Mouse (Mus musculus) induced T-regulatory cell, adult 2 months (primary cell): Measurements from ENCODE around the gene Hist2h3c2.
"Not testable (repeated sequence)": the region's sequence is repeated elsewhere in the genome, so short reads cannot be mapped to it uniquely, and the experiment has no call there.

Source experiments
- DNase-seq: peaks from one replicate; pipeline ENCODE4 v3.0.0-alpha.2; 2012; ENCODE audit warnings: low read depth

Hist2h3c2 gene

DNA sequence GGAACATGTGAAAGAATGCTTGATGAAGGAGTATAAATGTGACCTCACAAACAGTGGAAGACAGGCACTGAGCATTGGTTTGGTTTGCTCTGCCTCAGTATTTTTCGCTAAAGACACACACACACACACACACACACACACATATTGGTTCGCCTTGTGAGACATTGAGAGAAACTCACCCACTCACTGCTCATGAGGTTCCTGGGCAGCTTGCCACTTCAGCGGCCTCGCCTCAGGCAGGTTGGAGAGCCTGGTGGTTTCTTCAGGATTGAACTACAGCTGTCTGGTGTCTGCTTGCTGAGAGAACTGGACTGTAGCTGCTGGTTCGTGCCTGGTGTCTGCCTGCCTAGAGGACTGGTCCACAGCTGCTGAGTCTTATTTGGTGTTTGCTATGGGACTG lies 21.3 kb upstream of the Hist2h3c2 start:
- no peak for DNase-seq

DNA sequence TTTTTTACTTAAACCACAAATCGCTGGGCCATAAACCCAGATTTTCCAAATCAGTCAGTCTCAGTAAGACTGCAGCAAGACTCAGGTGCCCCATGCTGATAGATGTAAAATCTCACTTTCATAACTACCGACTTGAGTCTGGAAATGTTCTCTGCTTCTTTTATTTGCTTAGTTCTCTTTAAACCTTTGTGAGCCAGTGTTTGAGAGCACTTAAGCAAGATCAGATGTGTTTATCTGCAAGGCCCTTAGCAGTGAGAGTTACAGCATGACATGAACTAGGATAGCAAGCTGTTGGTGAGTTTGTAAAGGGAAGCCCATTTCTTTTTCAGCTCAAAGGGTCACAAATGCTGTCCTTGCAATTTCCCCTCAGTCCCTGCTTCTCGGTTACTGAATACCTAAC lies 18.3 kb upstream of the Hist2h3c2 start:
- DNase-seq, result no peak

DNA sequence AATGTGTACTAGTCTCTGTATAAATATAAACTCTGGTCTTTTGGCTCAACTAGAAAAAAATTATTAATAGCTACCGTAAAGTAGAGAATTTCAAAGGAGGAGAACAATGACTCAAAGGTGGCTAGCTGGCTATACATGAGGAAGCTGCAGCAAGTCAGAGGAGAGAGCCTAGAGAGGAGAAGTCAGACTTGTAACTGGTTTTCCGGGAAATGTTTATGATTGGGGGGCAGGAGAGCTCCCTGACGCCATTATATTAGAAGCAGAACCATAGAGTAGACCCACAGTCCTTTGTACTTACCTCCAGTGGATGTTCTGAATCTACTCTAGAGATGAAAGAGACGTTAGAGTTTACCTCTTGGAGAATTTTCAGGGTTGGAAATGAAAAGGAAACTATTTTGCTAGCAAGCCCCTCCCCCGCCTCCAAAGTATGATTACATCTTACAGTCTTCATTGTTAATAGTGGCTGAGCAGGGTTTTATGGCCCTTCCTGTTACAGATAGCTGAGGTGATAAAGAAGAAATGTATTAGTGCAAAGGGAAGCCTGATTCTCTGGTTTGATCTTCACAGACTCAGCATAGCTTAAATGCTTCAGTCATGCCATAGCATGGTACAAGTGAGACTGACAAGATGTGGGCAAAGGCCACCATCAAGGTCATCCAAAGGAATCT lies 17.1 kb upstream of the Hist2h3c2 start:
- DNase-seq, result peak; percentile 57

DNA sequence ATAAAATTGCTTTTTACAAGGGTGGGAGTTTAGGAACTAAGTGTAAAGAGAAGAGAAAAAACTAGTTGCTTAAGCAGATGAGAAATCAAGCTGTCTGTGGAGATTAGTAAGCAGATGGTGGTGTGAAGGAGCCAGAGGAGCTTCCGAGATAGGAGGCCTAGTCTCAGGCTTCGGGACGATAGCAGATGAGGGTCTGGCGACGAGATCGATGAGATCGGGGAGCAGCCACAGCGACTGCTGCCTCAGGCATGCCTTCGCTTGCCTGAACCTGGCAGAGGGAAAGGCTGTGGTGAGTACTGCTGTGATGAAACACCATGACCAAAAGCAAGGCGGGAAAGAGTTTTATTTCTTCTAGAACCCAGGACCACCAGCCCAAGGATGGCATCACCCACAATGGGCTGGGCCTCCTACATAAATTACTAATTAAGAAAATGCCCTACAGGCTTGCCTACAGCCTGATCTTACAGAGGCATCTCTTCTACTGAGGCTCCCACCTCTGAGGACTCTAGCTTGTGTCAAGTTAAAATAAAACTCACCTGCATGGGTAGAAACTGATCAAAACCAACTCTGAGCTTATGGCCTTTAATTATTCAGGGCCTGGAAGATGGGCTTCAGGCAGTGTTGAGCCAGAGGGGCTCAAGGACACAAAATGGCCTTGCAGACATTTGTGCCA lies 15.9 kb upstream of the Hist2h3c2 start:
- no peak for DNase-seq

DNA sequence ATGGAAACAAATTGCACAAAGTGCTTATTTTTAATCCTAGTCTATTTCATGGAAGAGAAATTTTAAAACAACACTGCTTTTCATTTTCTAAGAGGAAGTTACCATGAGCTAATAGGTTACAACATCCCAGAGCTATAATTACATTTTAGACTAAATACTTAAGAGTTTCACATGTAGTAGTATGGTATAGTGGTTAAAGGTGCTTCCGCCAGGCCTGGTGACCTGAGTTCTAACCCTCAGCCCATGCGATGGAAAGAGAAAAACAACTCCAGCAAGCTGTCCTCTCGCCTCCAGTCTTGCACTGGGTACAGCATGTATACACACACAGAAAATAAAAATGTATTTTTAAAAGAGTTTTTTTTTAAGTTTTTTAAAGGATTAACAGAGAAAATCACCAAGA lies 12.9 kb upstream of the Hist2h3c2 start:
- DNase-seq, result peak; percentile 14

DNA sequence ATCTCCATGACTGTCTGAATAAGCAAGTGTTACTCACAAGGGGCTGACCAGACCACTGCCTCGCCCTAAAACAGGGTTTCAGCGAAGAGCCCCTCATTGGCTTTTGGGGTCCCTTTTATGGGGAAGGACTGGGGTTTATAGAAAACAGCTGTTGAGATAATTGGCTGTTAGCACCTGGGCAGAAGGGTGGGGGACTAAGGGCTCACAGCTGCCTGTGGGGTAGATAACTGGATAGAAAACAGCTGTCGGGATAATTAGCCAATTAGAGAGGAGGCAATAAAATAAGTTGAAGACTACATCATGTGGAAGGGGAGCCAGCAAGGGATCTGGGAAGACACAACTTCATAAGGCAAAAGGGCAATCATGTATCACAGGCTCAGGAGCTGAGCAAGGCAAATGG lies 12.0 kb upstream of the Hist2h3c2 start:
- peak; percentile 5 for DNase-seq

DNA sequence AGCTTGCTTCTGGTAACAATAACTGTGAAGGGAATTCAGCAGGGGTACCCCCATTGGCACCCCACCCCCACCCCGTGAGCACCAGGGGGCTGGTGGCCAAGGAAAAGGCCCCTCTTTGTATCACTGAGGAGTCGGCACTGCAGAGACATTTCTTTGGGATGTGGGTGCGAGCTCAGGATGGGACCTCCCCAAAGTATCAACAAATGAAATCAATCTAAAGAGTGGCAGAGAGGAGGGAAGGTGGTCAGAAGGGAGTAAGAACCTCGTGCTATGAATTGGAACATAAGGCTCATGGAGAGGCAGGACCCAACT lies 10.1 kb upstream of the Hist2h3c2 start:
- DNase-seq, result no peak

DNA sequence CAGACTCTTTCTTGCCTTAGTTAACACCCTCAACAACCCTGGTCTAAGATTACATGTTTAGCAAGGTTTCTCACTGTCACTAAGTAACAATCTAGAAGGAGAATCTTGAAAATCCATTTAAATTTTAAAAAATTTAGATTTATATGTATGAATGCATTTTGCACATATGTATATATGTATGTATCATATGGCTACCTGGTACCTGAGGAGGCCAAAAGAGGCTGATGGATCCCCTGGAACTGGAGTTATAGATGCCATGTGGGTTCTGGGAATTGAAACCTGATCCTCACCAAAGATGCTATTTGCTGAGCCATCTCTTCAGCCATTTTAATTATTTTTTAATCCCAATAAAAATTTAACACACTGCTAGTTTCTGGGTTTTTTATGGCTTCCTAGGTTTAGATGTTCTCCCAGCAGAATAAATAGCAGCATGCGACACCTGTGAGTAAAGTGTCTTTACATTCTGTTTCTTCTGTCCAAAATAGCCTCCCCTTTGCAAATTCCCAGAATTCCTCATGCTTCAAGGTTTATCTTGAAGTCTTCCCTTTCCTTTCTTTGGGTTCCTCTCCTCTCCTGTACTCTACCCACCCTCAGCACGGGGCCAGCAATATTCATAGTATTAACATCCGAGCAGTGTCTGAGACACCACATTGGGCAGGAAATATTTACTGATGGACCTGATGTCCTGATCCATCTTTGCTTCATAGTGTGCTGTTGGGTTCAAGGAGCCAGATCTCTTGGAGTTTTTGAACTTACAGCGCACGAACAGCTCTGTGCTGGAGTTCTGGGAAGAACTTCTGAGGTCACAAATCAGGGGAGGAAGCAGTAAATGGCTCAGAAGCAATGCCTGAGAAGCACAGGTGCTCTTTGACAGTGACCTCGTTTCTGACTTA lies 9.5 kb upstream of the Hist2h3c2 start:
- peak; percentile 22 for DNase-seq

DNA sequence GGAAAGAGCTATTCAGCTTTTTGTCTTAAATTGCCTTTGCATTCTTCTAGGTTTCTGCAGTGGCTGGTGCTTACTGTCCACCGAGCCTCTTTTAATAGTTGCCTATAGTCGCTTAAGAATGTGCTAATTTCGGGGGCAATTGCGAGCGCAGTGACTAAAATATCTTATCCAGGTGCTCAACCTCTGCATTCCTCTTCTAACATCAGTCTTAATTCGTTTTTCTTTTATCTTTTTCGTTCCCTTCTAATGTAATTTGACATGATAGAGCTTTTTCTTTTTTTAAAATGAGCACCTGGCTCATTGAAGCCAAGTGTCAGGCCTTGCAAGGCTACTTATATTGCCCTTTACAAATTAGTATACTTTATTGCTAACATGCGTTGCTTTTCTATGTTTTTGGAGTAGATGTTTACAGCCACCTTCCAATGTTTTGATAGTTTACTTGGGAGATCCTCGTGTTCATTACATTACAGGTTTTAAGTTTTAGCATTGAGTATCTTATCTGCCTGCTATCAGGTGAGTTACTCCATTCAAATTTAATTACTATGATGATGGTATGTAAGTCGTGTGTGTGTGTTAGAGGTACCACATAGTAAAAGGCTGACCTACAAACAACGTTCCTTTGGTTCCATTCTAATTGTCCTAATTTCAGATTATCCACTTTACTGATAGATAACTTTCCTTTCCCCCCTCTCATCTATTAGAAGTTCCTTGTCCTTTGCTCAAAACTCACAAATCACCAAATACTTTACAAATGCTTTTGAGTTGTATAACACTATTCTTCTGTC lies 8.6 kb upstream of the Hist2h3c2 start:
- peak; percentile 52 for DNase-seq

DNA sequence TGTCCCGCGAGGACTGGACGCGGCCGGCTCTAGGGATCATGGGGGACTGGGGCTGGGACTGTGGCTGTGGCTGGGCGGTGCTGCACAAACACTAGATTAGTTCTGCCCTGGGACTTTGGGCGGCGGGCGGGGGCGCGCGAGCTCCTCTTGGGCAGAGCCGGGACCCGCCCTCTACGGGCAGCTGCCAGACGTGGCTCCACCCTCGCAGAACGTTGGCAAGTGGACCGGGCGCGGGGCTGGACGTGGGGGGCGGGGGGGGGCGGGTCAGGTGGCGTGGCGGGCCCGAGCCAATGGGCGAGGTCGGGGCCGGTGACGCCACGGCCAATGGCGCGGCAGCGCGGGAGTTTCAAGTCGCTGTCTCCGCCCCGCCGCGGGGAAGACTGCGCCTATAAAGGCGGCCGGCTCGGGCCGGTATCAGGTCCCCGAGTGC lies 7.5 kb upstream of the Hist2h3c2 start, which contains the start of gene Hist2h3c1:
TSS of gene Hist2h3c1 (plus strand) at position 259 of the 430 bp plus-strand sequence.
- not testable (repeated sequence) for DNase-seq

DNA sequence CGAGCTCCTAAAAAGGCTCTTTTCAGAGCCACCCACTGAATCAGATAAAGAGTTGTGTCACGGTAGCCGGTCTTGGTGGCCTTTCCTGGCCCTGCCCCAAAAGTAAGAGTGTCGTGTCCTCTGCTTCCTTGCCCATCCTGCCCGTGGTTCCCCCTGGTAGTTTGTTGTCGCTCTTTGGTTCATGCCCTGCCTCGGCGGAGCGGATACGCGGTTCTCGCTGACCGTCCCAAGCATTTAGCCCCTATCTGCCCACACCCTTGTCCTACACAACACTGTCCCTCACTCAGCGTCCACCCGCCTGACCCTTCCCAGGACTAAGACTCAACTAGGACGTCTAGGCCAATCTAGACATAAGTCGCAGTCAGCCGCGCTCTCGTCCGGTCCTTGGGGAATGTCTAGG lies 7.1 kb upstream of the Hist2h3c2 start:
- not testable (repeated sequence) for DNase-seq

DNA sequence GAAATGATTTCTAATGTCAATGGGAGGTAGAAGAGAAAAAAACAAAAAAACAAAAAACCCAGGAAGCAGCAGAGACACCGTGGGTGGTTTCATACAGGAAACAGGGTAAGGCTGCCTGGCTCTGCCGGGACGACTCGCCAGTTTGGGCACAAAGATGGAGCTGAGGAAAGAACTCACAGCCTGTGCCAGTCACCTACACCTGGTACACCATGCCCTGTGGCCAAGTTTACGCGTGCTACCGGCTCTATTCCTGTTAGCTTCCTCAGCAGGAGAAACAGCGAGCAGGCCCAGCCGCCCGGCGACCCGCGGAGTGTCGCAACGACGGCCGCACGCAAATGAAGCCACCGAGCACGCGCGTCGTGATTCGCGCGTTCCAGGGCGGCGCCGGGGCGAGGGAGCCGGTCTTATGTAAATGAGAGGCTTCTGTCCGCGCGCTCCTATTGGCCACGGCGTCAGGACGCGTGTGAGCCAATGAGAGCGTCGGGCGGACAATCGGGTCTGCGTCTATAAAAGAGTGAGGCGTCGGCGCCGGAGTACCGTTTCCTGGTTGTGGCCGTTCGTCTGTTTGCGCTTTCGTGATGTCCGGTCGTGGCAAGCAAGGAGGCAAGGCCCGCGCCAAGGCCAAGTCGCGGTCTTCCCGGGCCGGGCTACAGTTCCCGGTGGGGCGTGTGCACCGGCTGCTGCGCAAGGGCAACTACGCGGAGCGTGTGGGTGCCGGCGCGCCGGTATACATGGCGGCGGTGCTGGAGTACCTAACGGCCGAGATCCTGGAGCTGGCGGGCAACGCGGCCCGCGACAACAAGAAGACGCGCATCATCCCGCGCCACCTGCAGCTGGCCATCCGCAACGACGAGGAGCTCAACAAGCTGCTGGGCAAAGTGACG lies 6.3 kb upstream of the Hist2h3c2 start, which contains the start of gene Hist2h2aa1:
TSS of gene Hist2h2aa1 (plus strand) at position 495 of the 884 bp plus-strand sequence.
- DNase-seq, result peak; percentile 89

DNA sequence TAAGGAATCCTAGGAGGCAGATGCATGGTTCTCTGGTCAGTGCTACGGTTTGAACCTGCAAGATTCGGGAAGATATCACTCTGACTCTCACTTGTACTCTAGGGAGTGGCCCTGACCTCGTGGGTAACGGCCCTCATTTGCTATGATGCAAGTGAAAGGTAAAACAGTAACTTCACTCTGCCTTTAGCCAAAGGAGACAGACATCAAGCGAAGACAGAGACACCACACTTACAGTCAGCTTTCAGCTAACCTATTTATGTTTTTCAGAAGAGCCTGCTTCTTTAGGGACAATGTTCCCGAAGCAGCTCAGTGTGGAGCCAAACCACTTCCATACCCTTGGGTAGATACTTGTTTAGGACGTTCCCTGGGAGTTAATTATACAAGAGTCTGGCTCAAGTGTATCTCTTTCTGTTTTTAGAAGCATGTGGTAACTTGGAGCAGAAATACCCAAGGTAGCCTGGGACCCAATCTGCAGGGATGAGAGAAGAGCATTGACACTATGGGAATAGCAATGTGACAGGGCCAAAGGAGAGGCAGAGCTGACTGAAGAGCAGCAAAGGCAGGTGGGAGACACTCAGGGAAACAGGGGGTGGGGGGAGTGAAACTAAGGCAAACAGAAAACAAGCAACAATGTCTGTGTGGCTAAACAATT lies 5.1 kb upstream of the Hist2h3c2 start:
- DNase-seq, result peak; percentile 35

DNA sequence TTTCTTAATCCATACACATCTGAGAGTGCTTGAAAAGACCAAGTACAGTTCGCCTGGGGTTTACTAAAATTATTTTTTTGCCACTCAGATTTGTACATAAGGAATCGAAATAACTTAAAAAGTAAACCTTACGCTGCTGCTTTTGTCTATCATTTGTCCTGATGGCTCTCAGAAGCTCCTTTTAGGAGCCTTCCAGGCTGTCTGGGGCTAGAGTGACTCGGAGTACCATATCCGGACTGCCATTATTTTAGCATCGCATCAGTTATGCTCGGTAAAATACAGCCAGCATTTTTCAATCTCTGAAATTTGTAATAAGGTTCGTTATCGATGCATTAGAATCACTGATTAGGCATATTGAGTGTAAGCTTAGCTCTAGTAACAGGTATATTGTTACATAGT lies 1.9 kb upstream of the Hist2h3c2 start:
- no peak for DNase-seq

DNA sequence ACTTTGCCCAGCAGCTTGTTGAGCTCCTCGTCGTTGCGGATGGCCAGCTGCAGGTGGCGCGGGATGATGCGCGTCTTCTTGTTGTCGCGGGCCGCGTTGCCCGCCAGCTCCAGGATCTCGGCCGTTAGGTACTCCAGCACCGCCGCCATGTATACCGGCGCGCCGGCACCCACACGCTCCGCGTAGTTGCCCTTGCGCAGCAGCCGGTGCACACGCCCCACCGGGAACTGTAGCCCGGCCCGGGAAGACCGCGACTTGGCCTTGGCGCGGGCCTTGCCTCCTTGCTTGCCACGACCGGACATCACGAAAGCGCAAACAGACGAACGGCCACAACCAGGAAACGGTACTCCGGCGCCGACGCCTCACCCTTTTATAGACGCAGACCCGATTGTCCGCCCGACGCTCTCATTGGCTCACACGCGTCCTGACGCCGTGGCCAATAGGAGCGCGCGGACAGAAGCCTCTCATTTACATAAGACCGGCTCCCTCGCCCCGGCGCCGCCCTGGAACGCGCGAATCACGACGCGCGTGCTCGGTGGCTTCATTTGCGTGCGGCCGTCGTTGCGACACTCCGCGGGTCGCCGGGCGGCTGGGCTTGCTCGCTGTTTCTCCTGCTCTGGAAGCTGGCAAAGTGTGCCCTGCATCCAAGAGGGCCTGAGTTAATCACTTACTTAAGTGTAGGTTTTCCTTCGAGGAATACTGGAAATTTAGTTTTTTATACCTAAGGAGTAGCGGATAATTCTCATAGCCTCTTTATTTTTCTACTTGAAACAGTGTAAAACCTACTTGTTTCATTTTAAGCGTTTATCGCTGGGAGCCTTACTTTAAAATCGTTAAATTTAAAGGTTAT lies 1.2 kb upstream of the Hist2h3c2 start, which contains the start of gene Hist2h2aa2:
TSS of gene Hist2h2aa2 (minus strand) at position 328 of the 850 bp plus-strand sequence.
- peak; percentile 75 for DNase-seq

DNA sequence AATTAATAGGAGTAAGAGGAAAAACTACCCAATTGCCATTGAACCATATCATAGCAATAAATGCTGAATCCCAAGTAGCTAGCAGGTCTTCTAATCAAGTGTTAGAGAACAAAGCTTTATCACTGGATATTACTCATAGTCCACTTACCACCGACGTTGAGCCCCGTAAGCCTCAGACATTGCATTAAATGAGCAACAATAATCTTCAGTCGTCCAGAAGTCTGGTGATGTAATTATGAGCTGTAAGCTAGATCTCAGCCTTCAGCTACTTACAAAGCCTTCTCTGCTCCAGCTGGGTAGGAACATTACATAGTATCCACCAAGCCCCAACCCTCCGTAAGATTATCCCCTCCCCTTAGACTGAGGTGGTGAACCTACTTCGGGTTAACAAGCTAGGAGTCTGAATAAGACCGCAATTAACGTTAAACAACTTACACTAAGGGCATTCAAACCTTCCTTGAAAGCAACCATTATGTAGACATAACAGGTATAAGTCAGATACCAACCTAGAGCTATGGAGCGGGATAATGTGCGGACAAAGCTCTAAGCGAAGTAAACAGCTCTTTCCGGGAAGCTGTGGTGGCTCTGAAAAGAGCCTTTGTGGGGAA lies 919 bp downstream of the Hist2h3c2 start:
- peak; percentile 70 for DNase-seq

DNA sequence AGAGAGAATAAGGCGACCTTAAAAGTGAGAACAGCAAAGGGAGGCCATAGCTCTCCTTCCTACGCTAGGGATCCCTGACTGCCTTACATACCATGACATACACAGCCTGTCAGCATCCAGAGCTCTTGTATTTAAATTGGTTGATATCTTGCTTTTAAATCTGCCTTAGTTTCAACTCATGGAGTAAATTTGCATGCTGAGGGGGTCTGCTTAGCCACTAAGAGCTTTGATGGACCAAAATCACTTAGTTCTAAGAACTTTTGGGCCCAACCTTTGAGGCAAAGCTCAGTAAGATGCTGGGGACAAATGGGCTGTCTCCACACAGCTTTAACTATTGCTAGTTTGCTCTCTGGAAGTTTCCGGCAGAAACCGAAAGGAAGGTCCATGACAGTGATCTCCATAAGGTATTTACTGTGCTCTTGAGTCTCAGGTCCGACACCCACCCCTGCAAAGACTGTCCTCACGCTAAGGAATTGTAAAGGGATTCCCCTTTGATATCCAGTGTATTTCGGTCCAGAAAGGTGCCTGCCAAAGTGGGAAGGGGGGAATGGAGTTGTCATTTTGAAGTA lies 1.5 kb downstream of the Hist2h3c2 start:
- peak; percentile 70 for DNase-seq

DNA sequence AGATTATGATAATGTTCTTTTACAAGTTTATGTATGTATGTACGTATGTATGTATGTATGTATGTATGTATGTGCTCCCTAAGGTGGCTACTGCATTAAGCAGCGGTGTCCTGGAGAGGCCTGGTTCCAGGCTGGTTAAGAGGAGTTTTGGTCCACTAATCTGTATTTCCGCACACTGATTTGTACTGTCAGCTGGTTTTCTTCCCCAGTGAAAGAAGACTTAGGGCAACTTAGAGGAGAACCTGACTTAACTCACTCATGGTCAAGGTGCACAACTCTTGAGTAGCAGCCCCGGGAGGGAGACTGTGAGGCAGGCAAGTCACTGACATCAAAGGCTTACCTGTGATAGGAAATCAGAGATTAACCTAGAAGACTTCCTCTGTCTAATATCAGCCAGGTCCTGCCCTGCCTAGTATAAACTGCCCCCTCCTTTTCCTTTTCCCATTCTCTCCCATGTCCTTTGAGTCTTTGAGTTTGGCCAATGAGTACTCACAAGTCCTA lies 2.0 kb downstream of the Hist2h3c2 start:
- DNase-seq, result no peak
